Mouse (Mus musculus) C2C12 (cell line): ENCODE data around the gene Gm47996. TPM values are rescaled to one million over a fixed set of nuclear protein-coding genes. Genes with fewer than 3 reads are reported as not detected.
"Not testable (repeated sequence)": the region's sequence is repeated elsewhere in the genome, so short reads cannot be mapped to it uniquely, and the experiment has no call there.

Experiments
- H3K27me3 ChIP-seq: one replicate; pipeline ENCODE4 v1.6.1; 2011; ENCODE audit not compliant: control insufficient read depth, insufficient read depth, insufficient read length
- H3K36me3 ChIP-seq: one replicate; pipeline ENCODE4 v1.6.1; 2011; ENCODE audit not compliant: control insufficient read depth, insufficient read depth
- H3K4me3 ChIP-seq: one replicate; pipeline ENCODE4 v1.5.1; 2011; ENCODE audit warnings: mild to moderate bottlenecking, control low read depth; ENCODE audit not compliant: poor library complexity, insufficient read depth, severe bottlenecking
- H3K79me2 ChIP-seq: one replicate; pipeline ENCODE4 v1.6.1; 2011; ENCODE audit not compliant: control insufficient read depth, insufficient read depth
- H3K79me3 ChIP-seq: one replicate; pipeline ENCODE4 v1.6.1; 2011; ENCODE audit warnings: low read depth, control low read depth
- H3ac ChIP-seq: one replicate; pipeline ENCODE3; 2011; ENCODE audit warnings: low read depth; ENCODE audit not compliant: control insufficient read depth, insufficient read length
- CEBPB ChIP-seq: IDR thresholded peaks from one replicate; pipeline ENCODE4 v1.6.1; 2011; ENCODE audit warnings: low read depth, mild to moderate bottlenecking, control low read depth, moderate library complexity
- CTCF ChIP-seq: IDR thresholded peaks from one replicate; pipeline ENCODE4 v1.5.1; 2011; ENCODE audit not compliant: control insufficient read depth, insufficient read depth, insufficient read length
- FOSL1 ChIP-seq: IDR thresholded peaks from one replicate; pipeline ENCODE4 v1.8.0; 2011; ENCODE audit warnings: mild to moderate bottlenecking, low read length; ENCODE audit not compliant: poor library complexity, insufficient read depth, severe bottlenecking
- MAX ChIP-seq: IDR thresholded peaks from one replicate; pipeline ENCODE4 v1.6.1; 2011; ENCODE audit warnings: mild to moderate bottlenecking, control low read depth
- MYOD1 ChIP-seq: IDR thresholded peaks from one replicate; pipeline ENCODE4 v1.6.1; 2011; ENCODE audit warnings: low read depth; ENCODE audit not compliant: control insufficient read depth, insufficient read length
- MYOG ChIP-seq: IDR thresholded peaks from one replicate; pipeline ENCODE4 v1.6.1; 2011; ENCODE audit not compliant: control insufficient read depth, insufficient read length; ENCODE audit errors: extremely low read depth
- USF1 ChIP-seq: IDR thresholded peaks from one replicate; pipeline ENCODE4 v1.6.1; 2011; ENCODE audit warnings: low read depth, mild to moderate bottlenecking, control low read depth, moderate library complexity
- polyA plus RNA-seq: library from polyadenylated mRNA; unstranded; fragments of >200 nt; fragmentation: generic; extraction: Trizol; gene quantifications from one replicate; pipeline ENCODE4 v1.2.1, GENCODE M21; 2012; ENCODE audit warnings: missing spikeins

The Gm47996 gene
- polyA plus RNA-seq, 1 experiment, result not detected

DNA sequence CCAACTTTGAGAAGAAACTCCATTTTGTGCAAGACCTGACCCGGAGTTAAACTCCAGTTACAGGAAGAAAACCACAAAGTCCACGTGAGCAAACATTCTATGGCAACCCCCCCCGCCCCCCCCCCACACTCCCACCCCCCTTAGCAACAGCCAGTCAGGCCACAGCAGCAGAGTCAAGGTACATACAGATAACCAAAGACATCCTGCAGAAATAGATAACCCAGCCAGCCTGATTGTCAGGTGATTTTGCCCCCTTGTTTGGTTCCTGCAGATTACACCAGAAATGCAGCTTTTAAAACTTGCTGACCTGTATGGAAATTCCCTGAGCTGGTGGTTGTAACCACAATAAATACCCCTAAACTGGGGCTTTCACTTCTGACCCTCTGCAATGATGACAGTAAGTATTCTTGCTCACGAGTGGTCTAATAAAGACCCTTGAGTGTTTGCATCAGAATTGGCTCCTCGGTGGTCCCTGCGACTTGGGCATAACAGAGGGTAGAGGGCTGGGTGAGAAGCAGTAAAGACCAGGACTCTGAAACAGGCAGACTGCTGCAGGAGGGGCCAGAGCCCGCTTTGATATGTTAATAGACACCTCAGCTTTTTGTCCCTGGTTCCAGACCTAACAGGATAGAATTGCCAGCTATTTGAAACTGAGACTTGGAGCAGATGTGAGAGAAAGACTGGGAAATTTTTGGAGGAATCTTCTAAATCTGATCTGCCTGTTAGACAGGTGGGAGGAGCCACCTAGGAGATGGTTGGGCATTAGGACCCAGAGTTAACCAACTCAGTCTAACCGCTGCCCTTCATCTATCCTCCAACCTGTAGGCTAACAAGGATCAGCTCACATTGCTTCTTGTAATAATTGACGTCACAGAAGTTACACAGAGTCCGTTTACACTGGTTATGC lies 32.6 kb upstream of the Gm47996 start:
- Histone ChIP-seq H3K4me3 (no peak overlapping the region), H3K27me3 (no peaks in the 10 kb centered on the region), H3K79me3 (no peaks in the 10 kb centered on the region), H3K79me2 (no peaks in the 10 kb centered on the region), H3ac (no peak overlapping the region), H3K36me3 (no peaks in the 10 kb centered on the region)
- TF ChIP-seq MAX (no peak), MYOD1 (no peak), USF1 (no peak), FOSL1 (no peak), MYOG (no peak), CTCF (no peak), CEBPB (no peak)

DNA sequence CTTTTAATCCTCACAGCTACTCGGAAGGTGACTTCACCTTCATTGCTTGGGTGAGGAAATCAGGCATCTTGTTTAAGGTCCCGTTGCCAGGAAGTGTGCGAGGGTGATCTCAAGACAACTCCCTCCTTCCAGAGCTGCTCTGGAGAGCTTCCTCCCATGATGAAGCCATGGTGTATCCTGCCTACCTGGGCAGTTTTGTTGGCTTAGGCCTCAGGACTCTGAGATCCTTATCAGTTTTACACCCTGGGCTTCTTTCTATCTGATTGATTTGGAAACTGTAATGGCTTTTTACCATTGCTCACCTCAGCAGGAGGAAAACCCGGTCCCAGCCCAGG lies 32.0 kb upstream of the Gm47996 start:
- Histone ChIP-seq H3ac (no peak overlapping the region), H3K4me3 (no peak overlapping the region), H3K79me3 (no peaks in the 10 kb centered on the region), H3K27me3 (no peaks in the 10 kb centered on the region), H3K79me2 (no peaks in the 10 kb centered on the region), H3K36me3 (no peaks in the 10 kb centered on the region)
- no peak for TF ChIP-seq MYOD1
- no peak for TF ChIP-seq CEBPB
- TF ChIP-seq CTCF, result no peak
- TF ChIP-seq MAX, result no peak
- no peak for TF ChIP-seq USF1

DNA sequence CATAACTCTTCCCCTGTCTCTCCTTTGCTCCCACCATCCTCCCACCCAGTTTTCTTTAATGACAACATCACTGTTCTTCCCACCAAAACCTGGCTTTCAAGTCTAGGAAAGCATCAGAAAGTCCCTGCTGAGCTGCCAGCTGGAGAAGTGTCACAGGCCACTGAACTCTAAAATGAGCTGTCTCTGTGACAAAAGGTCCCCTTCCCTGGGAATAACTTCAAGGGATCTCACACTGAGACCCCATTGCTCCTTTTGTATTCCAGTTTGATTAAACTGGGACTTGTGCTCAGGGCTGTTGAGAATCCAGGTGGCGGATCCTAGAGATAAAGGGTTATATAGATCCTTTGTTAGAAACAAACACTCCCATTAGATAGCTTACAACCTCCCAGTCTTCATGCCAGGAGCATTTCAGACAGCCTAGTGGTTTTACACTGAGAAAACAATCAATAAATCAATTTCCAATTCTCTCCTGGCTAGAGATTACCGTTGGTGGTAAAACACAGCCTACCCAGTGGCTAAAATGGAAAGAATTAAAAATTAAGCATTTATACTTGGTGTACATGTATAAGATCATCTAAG lies 31.3 kb upstream of the Gm47996 start:
- Histone ChIP-seq H3K27me3 (no peaks in the 10 kb centered on the region), H3K79me3 (no peaks in the 10 kb centered on the region), H3K36me3 (no peaks in the 10 kb centered on the region), H3K79me2 (no peaks in the 10 kb centered on the region), H3ac (no peak overlapping the region), H3K4me3 (no peak overlapping the region)
- TF ChIP-seq MYOG (no peak), FOSL1 (no peak), CEBPB (no peak), USF1 (no peak), MYOD1 (no peak), MAX (no peak), CTCF (no peak)

DNA sequence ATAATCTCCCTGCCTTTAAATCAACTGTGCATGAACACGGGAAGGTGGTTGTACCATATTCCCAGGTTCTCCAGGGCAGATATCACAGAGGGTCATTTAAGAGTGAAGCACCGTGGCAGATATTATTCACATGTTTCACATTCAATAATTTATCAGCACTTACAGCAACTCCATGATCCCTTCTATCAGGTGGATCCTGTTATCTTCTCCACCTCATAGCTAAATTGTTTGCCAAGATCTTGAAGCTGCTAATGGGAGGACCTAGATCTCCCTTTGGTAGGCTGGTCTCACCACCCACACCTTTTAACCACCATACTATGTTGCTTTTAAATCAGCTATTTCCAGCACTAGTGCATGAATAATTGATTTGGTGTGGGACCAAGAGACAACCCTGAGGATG lies 29.8 kb upstream of the Gm47996 start:
- H3K79me2 ChIP-seq, result no peaks in the 10 kb centered on the region
- no peaks in the 10 kb centered on the region for H3K36me3 ChIP-seq
- no peak overlapping the region for H3K4me3 ChIP-seq
- no peak for TF ChIP-seq MAX
- no peak for TF ChIP-seq CTCF
- TF ChIP-seq MYOD1, result no peak
- TF ChIP-seq CEBPB, result no peak
- no peak for TF ChIP-seq MYOG
- TF ChIP-seq USF1, result no peak
- TF ChIP-seq FOSL1, result no peak
- no peaks in the 10 kb centered on the region for H3K79me3 ChIP-seq
- H3K27me3 ChIP-seq, result no peaks in the 10 kb centered on the region
- H3ac ChIP-seq, result no peak overlapping the region

DNA sequence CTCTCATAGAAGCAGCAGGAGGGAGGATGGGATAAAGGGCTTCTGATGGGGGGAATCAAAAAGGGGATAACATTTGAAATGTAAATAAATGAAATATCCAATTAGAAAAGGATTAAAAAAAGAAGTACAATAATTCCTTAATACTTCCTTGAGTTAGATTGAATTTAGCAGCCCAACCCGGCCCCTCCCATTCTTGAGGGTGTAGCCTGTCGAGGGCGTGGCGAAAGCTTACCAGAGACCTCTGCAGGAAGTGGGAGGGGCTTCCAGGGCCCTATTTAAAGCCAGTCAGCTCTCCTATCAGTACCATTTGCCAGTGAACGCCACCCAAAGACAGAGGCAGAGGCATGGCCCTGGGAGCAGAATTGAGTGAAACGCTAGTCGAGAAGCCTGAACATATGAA lies 27.7 kb upstream of the Gm47996 start, which contains the start of gene Gm47985:
Gm47985 (plus strand) TSS at position 272 of the 400 bp plus-strand sequence.
- not testable (repeated sequence) for H3K79me2 ChIP-seq, H3K36me3 ChIP-seq, H3K79me3 ChIP-seq, H3K27me3 ChIP-seq, H3K4me3 ChIP-seq, H3ac ChIP-seq

DNA sequence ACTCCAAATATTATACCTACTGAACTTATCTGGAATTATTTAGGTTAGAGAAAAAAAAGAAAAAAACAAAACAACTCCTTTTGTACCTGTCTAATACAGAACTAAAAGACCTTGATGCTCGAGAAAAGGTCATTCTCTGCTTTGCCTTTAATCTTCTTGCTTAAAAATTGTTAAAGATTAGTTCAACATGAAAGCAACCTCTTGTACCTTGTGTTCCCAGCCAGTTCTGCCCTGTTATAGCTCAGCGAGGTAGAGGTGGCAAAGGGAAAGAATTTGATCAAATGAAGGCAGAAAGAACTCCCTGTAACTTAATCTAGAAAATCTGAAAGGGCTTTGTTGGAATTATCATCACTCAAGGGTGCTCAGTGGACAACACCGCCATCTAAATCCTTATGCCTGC lies 23.7 kb upstream of the Gm47996 start:
- not testable (repeated sequence) for H3K79me2 ChIP-seq, H3K4me3 ChIP-seq, H3K79me3 ChIP-seq, H3ac ChIP-seq, H3K27me3 ChIP-seq, H3K36me3 ChIP-seq

DNA sequence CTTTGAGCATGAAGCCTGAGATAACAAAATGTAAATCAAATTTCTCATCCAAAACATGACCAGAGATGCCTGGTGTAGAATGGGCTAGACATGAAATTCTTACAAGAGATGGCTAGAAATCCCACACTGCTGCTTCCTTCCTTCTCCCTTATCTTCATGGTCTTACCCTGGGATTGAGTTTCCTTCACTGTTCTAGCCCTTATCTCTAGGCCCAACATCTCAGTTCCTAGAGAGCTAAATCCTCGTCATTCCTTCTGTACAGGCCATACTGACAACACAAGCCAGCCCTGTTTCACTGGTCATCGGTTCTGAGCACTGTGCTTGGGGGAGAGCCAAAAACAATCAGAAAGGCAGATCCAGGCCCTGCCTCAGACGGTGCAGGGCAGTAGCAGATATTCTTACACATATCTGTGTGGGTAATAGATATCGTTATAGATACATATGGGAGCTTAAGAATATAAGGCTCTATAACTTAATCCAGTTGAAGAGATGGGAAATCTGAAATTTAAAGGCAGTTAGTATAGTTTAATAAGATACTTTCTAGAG lies 23.0 kb upstream of the Gm47996 start:
- H3K79me3 ChIP-seq, result not testable (repeated sequence)

More for the DNA sequence above, 23.0 kb upstream of the Gm47996 start:
- not testable (repeated sequence) for H3K79me2 ChIP-seq, H3K36me3 ChIP-seq, H3K4me3 ChIP-seq, H3K27me3 ChIP-seq, H3ac ChIP-seq
